Mouse (Mus musculus) telencephalon, adult 2 months (tissue): ENCODE data around the gene Ttc17.

Experiments used
- DNase-seq: peaks from one replicate; pipeline ENCODE4 v3.0.0-alpha.2; 2011; ENCODE audit warnings: low read depth, low spot score

Ttc17 gene

DNA sequence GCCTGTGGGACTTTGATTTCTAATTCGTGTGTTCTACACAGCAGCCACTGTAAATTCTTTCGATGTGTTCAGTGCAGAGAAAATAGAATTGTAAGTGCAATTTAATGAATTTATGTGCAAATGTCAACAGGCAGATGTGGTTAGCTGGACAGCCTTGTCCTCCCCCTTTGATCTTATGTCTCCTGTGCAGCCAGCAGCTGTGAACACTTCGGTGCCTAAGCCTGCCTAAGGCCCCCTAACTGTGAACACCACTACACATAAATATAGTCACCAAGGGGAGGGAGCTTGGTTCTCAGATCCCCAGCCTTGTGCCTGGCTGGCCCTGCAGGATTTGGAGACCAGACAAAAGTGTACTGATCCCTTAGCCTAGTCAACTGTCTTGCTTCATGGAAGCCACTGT lies 109.0 kb downstream of the Ttc17 start:
- DNase-seq: no peak

DNA sequence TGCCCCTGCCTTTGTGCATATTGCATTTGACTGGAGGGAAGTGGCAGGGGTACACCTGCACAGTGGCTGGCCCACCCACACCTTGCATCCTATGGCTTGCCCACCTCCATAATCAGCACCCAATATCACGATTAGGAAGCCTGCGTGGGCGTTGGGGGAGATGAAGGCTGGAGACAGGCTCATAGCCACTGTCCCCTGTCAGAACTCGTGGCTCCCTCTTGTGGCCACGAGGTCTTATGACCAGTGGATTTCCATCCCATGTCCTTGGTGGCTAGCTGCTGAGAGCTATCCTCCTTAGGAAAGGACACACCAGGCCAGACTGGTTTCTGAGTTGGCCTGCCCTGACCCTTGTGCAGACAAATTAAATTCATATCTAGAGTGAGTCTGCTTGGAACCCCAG lies 116.0 kb downstream of the Ttc17 start:
- DNase-seq: peak; percentile 64

DNA sequence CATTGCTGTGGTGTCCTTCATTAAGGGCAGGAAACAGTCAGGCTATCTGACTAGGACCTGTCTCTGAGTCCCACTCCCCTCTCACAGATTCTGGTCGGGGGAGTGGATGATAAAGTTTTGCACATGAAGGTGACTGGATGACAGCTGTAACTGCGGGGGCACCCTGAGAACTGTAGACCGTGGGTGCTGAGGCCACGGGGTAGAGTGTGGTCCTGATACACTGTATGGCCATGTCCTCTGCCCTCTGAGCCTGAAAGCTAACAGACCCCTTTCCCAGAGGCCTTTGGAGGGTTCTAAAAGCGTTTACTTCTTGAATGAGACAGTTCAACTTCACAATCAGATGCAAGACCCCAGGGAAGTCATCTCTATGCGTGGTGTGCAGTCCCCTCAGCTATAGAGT lies 116.8 kb downstream of the Ttc17 start:
- no peak for DNase-seq

DNA sequence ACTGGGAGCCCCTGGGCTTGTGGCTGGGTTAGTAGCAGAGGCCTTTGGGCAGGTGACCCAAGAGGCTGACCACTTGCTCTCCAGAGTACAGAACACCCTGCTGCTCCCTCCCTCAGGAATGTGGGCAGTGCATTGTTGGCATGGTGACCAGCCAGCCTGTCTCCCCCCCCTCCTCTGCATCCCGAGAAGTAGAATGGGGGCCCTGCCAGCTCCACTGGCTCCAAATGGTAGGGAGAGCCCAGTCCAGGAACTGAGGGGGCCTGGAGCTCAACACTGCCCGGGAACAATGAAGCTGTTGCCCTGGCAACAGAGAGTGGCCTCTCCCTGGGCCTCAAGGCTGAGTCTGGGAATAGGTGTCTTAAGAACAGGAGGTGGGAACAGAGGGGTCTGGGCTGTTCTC lies 117.3 kb downstream of the Ttc17 start:
- no peak for DNase-seq

DNA sequence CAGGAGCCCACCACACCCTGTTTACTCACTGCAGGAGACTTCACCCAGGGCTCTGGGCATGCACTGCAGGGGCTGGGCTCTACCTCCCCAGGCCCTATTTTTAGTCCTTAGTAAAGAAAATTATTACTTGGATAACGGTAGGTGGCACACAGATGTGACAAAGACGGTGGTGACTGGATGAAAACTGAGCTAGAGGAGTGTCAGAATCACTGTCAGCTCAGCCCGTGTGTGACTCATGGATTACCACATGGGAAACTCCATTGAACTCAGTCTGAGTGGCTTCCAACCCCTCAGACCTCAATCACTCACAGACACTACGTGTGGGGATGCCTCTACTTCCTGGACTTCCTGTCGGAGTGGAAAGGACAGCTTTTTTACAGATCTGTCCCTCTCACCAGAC lies 118.4 kb downstream of the Ttc17 start:
- DNase-seq: no peak

DNA sequence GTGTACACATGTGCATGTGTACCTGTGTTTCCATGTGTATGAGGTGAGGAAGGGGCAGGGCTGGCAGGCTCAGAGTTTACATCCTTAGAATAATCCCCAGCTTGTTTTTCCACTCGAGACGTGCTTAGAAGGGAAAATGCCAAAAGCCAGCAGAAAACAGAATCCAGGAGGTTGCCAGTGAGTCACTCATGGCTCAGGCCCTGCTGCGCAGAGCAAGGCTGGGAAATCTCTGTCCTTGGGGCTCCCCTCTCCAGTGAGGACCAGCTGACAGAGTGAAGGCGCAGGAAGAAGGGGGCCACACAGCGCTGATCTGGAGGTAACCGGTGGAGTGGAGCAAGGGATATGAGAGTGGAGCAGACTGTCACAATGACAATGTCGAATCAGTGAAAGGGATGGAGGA lies 119.1 kb downstream of the Ttc17 start:
- no peak for DNase-seq

DNA sequence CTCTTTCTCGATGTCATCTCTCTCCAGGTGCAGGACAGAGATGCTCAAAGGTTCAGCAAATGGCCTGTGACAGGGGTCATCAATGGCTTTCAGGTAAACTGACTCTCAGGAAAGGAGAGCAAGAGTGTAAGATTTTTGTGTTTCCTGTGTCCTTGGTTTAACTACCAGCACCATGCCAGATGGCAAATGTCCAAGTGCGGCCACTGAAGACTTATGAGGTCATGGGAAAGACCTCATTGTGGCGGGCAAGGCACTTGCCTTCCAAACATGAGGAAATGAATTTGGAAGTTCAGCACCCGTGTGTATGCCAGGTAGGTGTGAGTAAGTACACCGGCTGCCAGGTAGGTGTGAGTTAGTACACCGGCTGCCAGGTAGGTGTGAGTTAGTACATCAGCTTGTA lies 123.0 kb downstream of the Ttc17 start:
- DNase-seq: no peak

DNA sequence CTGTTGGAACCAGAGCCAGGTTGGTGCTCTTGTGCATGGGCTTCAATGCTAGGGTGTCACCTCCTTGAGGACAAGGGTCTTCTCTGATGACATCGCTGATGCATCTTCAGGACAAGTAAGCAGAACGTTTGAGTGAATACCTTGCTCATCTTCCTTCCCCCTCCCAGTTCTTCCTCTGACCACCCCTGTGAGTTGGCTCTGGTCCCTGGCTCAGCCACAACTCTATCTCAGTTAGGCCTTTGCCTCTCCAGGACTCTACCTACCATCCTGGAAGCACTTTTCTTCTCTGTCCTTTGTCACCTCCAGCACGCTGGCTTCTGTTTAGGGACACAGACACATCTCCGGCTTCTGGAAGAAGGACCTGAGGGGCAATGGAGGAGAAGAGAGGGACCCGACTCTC lies 126.9 kb downstream of the Ttc17 start:
- DNase-seq: no peak

DNA sequence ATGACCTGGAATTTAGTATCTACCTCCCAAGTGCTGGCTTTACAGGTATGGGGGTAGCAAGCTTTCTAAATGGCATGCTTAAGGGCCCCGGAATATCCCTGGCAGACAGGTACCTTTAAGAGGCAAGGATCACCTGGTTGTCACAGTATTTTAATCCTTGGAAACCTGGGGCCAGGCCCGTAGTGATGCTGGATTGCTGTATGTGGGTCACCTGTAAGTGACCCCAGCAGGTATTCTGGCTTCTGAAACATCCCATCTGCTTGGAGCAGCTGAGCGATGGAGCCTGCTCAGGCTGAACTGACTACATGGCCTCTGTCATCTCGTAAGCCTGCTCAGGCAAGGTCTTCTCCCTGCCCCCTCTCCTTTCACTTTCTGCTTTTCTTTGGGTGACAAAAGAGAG lies 130.4 kb downstream of the Ttc17 start:
- no peak for DNase-seq

DNA sequence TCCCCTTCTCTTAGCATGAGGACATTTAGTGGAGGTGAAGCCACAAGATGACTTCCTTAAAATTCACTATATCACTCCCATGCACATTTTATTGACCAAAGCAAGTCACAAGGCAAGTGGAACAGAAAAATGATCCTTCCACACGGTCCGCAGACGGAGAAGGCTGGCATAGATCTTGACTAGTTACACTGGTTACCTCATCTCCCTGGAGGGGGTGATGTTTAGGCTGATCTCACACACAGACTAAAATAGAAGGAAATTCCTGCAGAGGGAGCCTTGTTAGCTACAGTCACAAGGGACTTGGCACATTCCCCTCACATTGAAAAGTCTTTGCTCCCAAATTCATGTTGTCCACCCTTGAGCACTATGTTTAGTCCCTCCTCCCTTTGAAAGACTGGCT lies 130.8 kb downstream of the Ttc17 start:
- no peak for DNase-seq

DNA sequence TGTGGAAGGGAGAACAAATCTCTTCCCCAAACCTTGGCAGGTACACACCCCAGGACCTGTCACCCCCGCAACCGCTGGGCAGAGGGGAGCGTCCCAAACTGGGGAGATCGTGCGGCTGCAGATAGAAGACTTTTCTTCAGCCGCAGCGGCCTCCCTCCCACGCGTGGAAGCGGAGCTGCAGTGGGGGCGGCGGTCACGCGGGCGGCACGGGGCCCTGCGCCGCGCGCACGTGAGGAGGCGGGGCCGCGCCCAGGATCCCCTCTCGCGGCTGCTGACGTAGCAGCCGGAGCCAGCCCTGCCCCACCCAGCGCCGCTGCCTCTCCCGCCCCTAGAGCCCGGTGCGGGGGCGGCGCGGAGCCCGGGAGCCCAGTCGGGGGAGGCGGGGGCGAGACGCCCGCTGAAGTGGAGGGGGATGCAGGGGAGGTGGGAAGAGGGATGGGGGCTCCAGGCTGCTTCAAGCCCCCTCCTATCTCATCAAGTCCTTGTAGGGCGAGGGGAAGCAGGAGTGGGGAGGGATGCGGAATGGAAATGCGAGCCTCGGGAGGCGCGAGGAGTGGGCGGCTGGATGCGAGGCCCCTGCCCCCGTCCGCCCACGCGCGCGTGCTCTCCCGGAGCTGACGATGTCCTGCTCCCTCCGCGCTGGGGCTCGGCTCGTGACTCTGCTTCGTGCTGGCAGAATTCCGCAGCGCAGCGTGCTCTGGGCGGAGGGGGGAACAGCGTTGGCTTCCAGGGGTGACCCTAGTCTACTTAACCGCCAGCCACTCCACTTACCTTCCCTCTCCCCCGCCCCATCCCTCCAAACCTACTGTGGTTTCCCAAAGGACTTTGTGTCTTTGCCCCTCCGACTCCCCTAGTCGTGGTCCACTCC lies 133.1 kb downstream of the Ttc17 start:
- DNase-seq: no peak

DNA sequence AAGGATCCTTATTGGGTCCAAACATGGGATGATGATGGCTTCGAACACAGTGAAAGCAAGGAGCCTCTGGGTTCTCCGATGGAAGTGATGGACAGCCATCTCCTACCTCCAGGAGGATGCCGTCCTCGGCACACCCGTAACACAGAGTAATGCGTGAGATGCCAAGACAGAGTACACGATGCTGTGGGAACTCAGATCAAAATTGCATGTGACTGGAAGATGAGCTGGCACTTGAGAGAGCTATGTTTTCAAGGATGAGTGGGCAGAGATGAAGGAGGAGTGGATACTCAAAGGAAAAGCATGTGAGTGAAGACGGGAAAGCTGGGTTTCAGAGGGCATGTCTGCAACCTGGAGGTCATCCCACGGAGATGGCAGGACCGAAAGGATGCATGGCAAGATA lies 135.3 kb downstream of the Ttc17 start:
- DNase-seq: no peak

DNA sequence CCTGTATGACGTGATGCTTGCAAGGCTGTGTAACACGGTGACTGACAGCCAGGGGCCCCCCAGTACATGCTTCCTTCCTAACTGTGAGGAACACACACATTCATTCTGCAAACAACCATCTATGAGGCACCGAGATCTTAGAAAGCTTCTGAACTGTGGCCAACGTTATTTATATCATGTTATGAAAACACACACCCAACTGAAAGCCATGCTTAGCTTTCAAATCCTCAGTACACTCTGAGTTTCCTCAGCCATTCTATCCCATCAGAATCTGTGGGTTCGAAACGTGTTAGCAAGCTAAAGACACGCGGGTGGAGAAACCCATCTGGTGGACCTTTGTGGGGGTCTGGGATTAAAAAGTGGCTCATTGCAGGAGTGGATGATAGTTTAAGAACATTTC lies 137.7 kb downstream of the Ttc17 start:
- no peak for DNase-seq

DNA sequence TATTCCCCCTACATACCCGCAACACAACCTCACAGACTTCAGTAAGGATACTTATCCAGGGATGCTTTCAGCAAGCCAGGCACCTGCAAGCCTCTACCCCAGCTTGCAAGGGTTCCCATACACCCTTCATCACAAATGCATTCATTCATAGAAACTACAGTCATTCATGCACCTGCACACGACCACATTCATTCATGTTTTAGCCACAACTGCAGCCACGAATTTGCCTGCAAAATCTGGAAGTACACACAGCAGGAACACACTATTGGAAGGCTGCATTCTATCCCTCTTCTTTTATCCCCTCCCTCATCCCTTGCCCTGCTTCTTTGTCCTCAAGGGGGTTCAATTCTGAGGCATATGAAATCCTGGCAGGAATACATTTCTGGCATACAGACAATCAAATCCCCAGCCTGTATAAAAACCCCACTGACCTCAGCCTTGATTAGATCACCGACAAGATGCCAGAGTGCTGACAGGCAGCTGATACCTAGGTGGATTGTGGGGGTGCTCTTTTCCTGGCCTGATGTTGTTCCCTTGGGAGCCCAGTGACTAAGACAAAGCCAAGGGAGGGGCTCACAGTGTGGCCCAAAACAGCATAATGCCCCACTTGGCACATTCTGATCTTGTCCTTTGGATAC lies 139.2 kb downstream of the Ttc17 start:
- DNase-seq: no peak

DNA sequence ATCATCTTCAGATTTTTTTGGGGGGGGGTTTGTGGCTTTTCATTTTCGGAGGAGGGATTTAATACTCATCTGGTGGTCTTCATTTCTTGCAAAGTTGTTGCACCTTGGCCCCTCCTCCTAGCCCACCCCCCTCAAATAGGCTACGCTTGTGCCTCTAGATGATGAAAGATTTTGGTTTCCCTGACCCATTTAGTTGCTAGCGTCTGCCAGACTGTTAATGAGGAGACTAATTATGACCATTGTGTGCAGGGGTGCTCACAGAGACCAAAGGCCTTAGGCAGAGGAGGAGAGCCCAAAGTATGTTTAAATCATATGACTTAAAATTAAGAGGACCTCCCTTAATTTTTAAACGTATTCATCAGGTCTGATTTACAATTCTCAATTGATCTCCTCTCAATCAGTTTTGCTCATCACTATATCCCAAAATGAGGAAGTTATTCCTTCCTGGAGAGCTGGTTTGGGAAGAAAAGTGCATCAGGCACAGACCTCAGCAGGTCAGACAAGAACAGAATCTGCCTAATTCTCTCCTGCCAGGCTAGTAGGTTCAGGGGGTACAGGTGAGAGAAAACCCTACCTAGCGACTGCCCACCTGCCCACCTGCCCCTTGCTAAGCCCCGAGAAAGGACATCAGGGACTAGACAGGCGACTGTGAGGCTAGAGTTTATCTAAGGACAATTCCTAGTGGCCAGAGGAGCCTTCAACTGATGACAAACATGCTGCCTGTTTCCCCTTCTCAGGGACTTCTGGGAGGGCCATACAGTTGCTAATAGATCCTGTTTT lies 139.9 kb downstream of the Ttc17 start:
- no peak for DNase-seq

DNA sequence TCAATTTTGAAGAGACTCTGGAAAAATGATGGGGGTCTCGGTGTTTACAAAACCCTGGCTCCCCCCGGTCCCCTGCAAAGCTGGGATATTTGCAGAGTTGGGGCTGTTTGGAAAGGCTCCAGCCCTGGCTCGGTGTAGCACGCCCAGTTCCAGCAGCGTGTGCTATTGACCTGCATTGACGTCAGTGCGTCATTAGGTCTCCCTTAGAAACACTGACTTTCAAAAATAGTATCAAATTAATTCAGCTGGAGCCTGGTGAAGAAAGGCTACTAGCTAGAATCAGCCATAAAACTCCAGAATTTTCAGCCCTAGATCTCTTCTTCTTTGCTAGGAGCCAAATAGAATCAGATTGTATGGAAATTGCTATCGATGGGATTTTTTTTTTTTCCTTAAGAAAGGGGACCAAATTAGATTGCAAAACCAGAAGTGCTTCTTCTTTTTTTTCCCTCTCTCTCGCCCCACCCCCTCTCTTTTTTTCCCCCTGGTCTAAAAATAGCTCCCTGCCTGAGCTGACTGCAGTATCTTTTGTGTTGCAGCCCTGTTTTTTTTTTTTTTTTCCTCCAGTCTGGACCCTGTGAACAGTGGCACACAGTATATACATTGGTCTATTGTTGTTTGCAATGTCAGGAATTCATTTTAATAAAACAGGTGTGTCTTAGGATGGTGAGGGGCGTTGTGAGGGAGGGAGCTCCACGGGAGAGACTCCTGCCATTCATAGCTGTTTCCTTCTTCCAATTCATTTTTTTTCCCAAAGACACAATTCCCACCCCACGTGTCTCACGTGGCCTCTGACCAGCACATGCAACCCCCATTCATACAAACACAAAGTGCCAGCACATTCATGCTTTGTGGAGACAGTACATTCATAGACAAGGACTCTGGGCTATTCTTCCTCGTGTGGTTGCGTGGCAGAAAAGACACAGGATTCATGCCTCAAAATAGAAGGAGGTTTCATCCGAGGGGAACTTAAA lies 141.0 kb downstream of the Ttc17 start:
- DNase-seq: no peak

DNA sequence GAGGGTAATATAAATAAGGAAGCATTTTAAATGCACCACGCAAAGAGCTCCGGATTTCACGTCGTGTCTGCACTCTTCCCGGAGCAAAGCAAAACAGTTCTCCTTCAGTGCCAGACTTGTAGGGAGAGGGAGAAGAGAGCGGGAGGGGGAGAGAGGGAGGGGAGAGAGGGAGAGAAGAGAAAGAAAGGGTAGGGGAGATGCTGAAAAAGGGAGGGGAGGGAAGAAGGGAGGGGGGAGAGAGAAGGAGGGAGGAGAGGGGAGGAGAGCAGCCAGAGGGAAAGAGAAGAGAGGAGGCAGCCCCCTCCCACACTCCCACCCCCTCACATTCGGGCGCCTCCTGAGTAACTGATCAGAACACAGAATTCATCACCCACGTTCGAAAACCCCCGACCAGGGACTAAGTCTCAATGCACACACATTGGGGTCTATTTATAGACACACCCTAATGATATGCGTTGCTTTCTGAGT lies 141.8 kb downstream of the Ttc17 start:
- no peak for DNase-seq

DNA sequence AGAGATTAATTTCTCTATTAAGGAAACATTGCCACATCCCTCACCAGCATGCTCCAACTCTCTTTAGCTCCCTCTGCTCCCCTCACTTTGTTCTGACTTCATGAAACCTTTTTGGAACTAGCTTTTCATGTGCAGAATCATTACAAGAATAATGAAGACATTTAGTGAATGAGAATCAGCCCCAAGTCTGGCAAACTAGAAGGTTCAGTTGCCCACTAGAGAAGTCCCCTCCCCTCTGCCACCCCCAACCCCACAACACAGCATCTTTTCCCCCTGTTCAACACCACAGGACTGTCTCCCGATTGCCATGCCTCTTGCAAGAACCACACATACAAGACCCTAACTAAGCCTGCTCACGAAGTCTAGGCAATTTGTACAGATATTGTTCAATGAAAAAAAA lies 142.5 kb downstream of the Ttc17 start:
- DNase-seq: no peak

DNA sequence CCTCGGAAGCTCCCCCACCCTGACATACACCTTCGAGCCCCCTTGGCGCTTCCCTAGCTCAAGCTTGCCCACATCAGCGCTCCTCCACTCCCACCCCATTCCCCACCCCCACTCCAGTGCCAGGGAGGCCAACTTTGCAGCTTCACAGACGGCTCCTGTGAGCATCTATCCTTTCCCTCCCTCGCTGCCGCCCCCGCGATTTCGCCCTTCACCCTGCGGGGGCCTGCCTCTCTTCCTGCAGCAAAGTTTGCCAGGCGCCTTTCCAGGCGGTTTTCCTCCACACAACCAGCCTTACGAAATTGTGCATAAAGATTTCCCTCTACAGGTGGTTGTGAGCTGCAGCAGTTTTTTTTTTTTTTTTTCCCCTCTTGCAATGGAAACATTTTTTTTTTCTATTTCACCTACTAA lies 143.0 kb downstream of the Ttc17 start:
- no peak for DNase-seq

DNA sequence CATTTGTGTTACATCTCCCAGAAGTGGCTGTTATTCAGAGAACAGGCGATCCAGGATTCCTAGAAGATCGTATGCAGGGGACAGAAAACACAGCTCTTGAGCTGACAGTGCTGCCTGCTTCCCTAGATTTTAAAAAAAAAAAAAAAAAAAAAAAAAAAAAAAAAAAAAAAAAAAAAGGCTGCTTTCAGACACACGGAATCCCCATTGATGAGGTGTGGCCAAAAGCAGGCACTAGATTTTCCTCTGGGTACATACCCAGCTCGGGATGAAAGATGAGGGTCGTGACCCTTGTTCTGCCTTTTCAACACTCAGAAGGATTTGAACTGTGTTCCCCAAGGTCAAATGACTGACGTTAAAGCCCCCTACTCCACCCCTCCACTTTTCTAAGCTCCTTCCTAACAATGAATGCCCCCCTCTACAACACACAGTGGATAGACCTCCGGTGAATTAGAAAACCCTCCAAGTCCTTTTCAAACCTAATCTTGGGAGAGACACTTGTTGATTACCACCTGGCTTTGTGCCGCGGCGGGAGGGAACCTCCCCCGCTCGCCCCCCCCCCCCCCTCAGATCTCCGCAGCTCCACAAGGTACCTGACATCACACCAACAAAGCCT lies 143.5 kb downstream of the Ttc17 start:
- no peak for DNase-seq

DNA sequence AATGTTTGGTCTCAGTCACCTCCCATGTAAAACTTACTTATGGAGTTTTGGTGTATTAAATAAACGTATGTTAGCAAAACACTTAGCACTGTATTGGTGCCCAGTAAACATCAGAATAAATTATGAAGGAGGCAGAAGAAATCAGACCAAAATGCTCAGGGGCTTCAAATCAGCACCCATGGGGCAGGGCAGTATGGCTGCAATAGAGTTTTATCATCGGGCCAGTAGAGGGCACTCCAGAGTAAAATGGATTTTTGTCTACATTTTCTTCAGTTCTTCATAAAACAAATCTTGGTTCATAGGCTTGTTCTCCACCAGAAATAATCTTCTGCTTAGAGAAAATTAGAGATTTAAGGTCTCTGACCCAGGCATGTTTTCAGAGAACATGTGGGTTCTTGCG lies 152.4 kb downstream of the Ttc17 start:
- DNase-seq: no peak
